Mouse (Mus musculus): ENCODE results near the gene Itm2b. TPM values are rescaled to one million over a fixed set of nuclear protein-coding genes. Genes with fewer than 3 reads are reported as not detected.

The Itm2b gene
- total and polyA plus RNA-seq, 3 experiments, result 190 to 305 (median 254) TPM

DNA sequence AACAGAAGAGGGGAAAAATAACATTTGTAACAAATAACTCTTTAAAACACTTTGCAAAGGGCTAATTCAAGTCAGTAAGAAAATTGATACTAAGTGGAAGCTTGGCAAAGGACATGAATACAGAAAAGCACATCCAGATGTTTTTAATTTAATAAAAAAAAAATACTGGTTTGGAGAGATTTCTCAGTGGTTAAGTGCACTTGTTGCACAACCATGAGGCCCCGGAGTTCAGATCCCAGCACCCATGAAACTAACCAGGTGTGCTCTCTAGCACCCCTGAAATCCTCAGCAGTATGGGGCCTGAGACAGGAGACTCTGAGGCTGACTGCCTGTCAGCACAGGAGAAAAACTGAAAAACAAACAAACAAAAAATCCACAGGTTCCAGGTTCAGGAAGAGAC is 26.6 kb upstream of the Itm2b start:
- Histone ChIP-seq H3K27me3 (replicated peaks) (no peaks in the 10 kb centered on the region), H3K4me2 (ENCODE audit: insufficient read depth, low read depth, poor library complexity, severe bottlenecking) (no peak overlapping the region), H3K36me3 (replicated peaks in 1 of 2; ENCODE audit: control insufficient read depth in 1 of 2, insufficient read depth in 1 of 2, low read length in 1 of 2) (no peaks in the 10 kb centered on the region), H3K4me1 (ENCODE audit: control insufficient read depth in 1 of 2, insufficient read depth in 2 of 2) (peaks cover 4 to 19% of the 10 kb centered on the region in 2 experiments; a peak in 3 of 4 replicates), H3K27ac (ENCODE audit: insufficient read depth, low read depth) (no peak overlapping the region), H3K9ac (ENCODE audit: insufficient read depth, low read depth) (no peak overlapping the region), H3K4me3 (replicated peaks in 1 of 3; ENCODE audit: low read depth in 2 of 3, low read length in 2 of 3, poor library complexity in 1 of 3) (no peak overlapping the region), H3K79me2 (replicated peaks; ENCODE audit: control insufficient read depth, extremely low read depth, insufficient read depth, poor library complexity, severe bottlenecking) (no peaks in the 10 kb centered on the region), H3K9me3 (replicated peaks; ENCODE audit: low read length) (no peaks in the 10 kb centered on the region)
- no peak for TF ChIP-seq TCF12 (IDR thresholded peaks at IDR 0.05; ENCODE audit: low read depth, low read length)
- no peak for TF ChIP-seq ZKSCAN1 (IDR thresholded peaks at IDR 0.05; ENCODE audit: borderline replicate concordance, low read depth, low read length)
- TF ChIP-seq MAX (IDR thresholded peaks at IDR 0.05; ENCODE audit: low read length), result no peak
- no peak for TF ChIP-seq HCFC1 (IDR thresholded peaks at IDR 0.05; ENCODE audit: low read depth, low read length)
- no peak for TF ChIP-seq POLR2A (IDR thresholded peaks at IDR 0.05; ENCODE audit: low read depth, low read length)
- no peak for TF ChIP-seq USF1 (IDR thresholded peaks at IDR 0.05; ENCODE audit: low read depth, low read length)
- TF ChIP-seq SMC3 (IDR thresholded peaks at IDR 0.05; ENCODE audit: low read depth, low read length), result no peak
- TF ChIP-seq SIN3A (IDR thresholded peaks at IDR 0.05; ENCODE audit: low read length), result no peak
- dilution Hi-C loops (cut with MboI; ENCODE audit: extremely low pct_ligation_motif_present, extremely low pct_unique_long_range_greater_than_20kb, low sequenced_read_pairs), result no loop called here
- in situ Hi-C loops (cut with MboI; ENCODE audit: low pct_ligation_motif_present, low pct_unique_long_range_greater_than_20kb, low sequenced_read_pairs), result no loop called here
- no peak for DNase-seq (ENCODE audit: extremely low read depth)

DNA sequence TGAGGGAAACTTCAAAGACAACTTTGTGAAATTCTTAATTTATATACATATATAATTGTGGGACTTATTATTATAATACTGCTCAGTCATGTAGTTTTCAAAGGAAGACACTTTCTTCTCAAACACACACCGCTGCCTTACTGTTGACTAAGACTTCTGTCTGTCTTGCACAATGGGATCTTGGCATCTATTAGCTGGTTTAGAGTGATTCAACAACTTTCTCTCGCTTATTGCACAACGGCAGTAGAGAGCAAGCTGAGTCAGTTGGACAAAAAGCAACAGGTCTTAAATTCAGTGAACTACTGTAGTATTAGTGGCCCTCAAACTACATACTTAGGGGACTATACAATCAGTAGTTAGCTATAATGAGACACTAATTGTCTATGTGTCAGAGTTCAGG is 25.0 kb upstream of the Itm2b start:
- Histone ChIP-seq H3K27me3 (replicated peaks) (no peaks in the 10 kb centered on the region), H3K4me3 (replicated peaks in 1 of 3; ENCODE audit: low read depth in 2 of 3, low read length in 2 of 3, poor library complexity in 1 of 3) (no peak overlapping the region), H3K9me3 (replicated peaks; ENCODE audit: low read length) (no peaks in the 10 kb centered on the region), H3K9ac (ENCODE audit: insufficient read depth, low read depth) (no peak overlapping the region), H3K79me2 (replicated peaks; ENCODE audit: control insufficient read depth, extremely low read depth, insufficient read depth, poor library complexity, severe bottlenecking) (no peaks in the 10 kb centered on the region), H3K4me2 (ENCODE audit: insufficient read depth, low read depth, poor library complexity, severe bottlenecking) (no peak overlapping the region), H3K27ac (ENCODE audit: insufficient read depth, low read depth) (no peak overlapping the region), H3K36me3 (replicated peaks in 1 of 2; ENCODE audit: control insufficient read depth in 1 of 2, insufficient read depth in 1 of 2, low read length in 1 of 2) (no peaks in the 10 kb centered on the region), H3K4me1 (ENCODE audit: control insufficient read depth in 1 of 2, insufficient read depth in 2 of 2) (peaks cover 4 to 10% of the 10 kb centered on the region in 2 experiments; a peak in 3 of 4 replicates)
- no peak for TF ChIP-seq POLR2AphosphoS2 (IDR thresholded peaks at IDR 0.05; ENCODE audit: low read depth, low read length)
- no peak for TF ChIP-seq MAZ (IDR thresholded peaks at IDR 0.05; ENCODE audit: low read depth, low read length)
- TF ChIP-seq RAD21 (IDR thresholded peaks at IDR 0.05; ENCODE audit: low read depth, low read length), result no peak
- no peak for TF ChIP-seq SIN3A (IDR thresholded peaks at IDR 0.05; ENCODE audit: low read length)
- DNase-seq (ENCODE audit: extremely low read depth), result no peak
- dilution Hi-C loops (cut with MboI; ENCODE audit: extremely low pct_ligation_motif_present, extremely low pct_unique_long_range_greater_than_20kb, low sequenced_read_pairs), result no loop called here
- in situ Hi-C loops (cut with MboI; ENCODE audit: low pct_ligation_motif_present, low pct_unique_long_range_greater_than_20kb, low sequenced_read_pairs), result no loop called here

DNA sequence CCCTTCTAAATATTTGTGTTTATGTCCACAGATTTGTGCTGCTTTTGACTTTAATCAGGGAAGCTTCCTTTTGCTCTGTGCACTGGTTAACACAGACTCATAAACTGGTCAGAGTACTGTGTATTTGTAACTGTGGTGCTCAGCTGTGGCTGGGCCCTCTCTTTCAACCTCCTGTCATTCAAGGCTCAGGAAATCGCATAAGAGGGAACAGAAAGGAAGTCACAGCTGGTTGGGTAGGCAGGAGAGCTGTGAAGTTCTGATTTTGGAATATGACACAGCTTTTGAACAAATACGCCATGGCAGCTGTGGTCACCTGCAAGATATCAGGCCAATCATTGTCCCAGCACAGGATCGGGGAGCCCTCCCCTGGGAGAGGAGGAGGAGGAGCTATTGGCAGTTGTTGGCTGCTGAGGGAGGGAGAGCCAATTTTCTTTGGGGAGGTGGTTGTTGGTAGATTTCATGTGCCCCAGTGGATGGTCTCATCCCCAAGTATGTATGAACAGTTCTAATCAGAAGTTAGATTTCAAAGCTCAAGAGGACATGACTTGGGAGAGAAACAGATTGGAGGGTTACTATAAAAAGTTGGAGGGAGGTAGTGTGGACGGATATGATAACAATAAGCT is 23.2 kb upstream of the Itm2b start:
- in situ Hi-C loops (cut with MboI; ENCODE audit: low pct_ligation_motif_present, low pct_unique_long_range_greater_than_20kb, low sequenced_read_pairs), result no loop called here
- Histone ChIP-seq H3K79me2 (replicated peaks; ENCODE audit: control insufficient read depth, extremely low read depth, insufficient read depth, poor library complexity, severe bottlenecking) (no peaks in the 10 kb centered on the region), H3K27ac (ENCODE audit: insufficient read depth, low read depth) (no peak overlapping the region), H3K4me2 (ENCODE audit: insufficient read depth, low read depth, poor library complexity, severe bottlenecking) (no peak overlapping the region), H3K4me3 (replicated peaks in 1 of 3; ENCODE audit: low read depth in 2 of 3, low read length in 2 of 3, poor library complexity in 1 of 3) (no peak overlapping the region), H3K36me3 (replicated peaks in 1 of 2; ENCODE audit: control insufficient read depth in 1 of 2, insufficient read depth in 1 of 2, low read length in 1 of 2) (no peaks in the 10 kb centered on the region), H3K9me3 (replicated peaks; ENCODE audit: low read length) (no peaks in the 10 kb centered on the region), H3K9ac (ENCODE audit: insufficient read depth, low read depth) (no peak overlapping the region), H3K27me3 (replicated peaks) (no peaks in the 10 kb centered on the region), H3K4me1 (ENCODE audit: control insufficient read depth in 1 of 2, insufficient read depth in 2 of 2) (peaks cover 0 to 5% of the 10 kb centered on the region in 2 experiments; a peak in 2 of 4 replicates)
- dilution Hi-C loops (cut with MboI; ENCODE audit: extremely low pct_ligation_motif_present, extremely low pct_unique_long_range_greater_than_20kb, low sequenced_read_pairs), result no loop called here
- DNase-seq (ENCODE audit: extremely low read depth), result no peak
- TF ChIP-seq MAX (IDR thresholded peaks at IDR 0.05; ENCODE audit: low read length), result no peak
- no peak for TF ChIP-seq KAT2A (IDR thresholded peaks at IDR 0.05; ENCODE audit: insufficient replicate concordance, low read length)
- no peak for TF ChIP-seq EP300 (IDR thresholded peaks at IDR 0.05; ENCODE audit: low read length)
- TF ChIP-seq MYC (IDR thresholded peaks at IDR 0.05; ENCODE audit: low read depth, low read length), result no peak
- TF ChIP-seq SMC3 (IDR thresholded peaks at IDR 0.05; ENCODE audit: low read depth, low read length), result no peak
- TF ChIP-seq ZMIZ1 (IDR thresholded peaks at IDR 0.05; ENCODE audit: low read depth, low read length), result no peak
- TF ChIP-seq IRF4 (IDR thresholded peaks at IDR 0.05; ENCODE audit: low read depth, low read length), result no peak
- no peak for TF ChIP-seq CHD1 (IDR thresholded peaks at IDR 0.05; ENCODE audit: low read depth, low read length)
- no peak for TF ChIP-seq JUN (IDR thresholded peaks at IDR 0.05; ENCODE audit: insufficient read depth, low read depth, low read length)
- TF ChIP-seq USF2 (conservative IDR thresholded peaks at IDR 0.05; ENCODE audit: low read depth, low read length), result no peak
- no peak for TF ChIP-seq POLR2AphosphoS2 (IDR thresholded peaks at IDR 0.05; ENCODE audit: low read depth, low read length)
- no peak for TF ChIP-seq CHD2 (IDR thresholded peaks at IDR 0.05; ENCODE audit: low read length)
- TF ChIP-seq UBTF (IDR thresholded peaks at IDR 0.05; ENCODE audit: low read depth, low read length), result no peak
- no peak for TF ChIP-seq TBP (conservative IDR thresholded peaks at IDR 0.05; ENCODE audit: low read depth, low read length)

Measured in CH12.LX (cell line).